Mouse (Mus musculus): ENCODE measurements at regions not wholly inside any gene's neighbourhood (a gene's known extent, or its start where the extent isn't known, plus 50 kb on each side); places are given as distances from the start of the nearest gene placed in this dataset.

DNA sequence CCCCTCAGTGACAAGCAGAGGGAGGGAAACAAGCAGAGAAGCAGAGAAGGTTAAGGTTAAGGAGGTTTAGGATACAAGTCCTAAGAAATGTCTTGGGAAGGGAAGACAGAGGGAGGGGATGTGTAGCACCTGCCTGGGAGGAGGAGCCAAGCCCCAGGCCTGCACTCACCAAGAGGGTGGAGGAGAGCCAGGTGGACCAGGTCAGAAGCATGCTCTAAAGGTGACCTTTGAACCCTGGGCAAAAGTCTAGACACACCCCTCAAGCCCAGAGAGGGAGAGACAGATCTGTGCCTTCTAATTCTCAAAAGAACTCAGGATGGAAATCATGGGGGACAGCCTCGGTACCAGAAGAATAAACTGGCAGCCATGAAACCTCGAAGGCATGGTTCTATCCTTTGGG lies 54.4 kb upstream of the Calm2 start:
- DNase-seq (ENCODE audit: low spot score in 2 of 2), result no peak

DNA sequence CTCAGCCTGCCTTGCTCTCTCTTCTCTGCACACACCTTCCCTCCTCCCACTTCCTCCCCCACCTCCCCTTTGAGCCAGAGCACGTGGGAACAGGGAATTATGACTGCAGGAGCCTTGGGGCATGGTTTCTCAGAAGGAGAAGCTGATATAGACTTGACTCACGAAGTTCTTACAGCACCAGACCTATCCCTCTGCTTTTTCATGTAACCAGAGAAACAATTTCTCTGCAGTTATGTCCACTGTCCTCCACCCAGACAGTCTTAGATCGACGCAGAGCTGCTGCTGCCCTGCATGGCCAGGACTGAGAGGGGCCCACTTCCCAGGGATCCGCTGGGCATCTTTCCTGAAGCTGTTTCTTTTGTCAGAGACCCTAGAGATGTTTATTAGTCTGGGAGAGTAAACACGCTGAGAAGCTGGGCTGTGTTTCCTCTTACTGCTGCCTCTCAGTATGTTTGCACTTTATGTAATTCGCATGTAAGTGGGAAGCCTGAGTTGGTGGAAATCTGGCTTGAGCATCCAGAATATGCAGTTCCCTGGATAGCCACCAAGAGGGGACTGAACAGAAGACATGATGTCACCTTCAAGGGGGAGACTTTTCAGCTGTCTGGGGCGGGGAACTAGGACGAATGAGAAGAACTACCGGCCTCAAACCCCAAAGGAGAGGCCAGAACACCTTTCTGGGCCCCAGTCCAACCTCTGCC lies 55.1 kb upstream of the Calm2 start:
- no peak for DNase-seq (ENCODE audit: low spot score in 2 of 2)

DNA sequence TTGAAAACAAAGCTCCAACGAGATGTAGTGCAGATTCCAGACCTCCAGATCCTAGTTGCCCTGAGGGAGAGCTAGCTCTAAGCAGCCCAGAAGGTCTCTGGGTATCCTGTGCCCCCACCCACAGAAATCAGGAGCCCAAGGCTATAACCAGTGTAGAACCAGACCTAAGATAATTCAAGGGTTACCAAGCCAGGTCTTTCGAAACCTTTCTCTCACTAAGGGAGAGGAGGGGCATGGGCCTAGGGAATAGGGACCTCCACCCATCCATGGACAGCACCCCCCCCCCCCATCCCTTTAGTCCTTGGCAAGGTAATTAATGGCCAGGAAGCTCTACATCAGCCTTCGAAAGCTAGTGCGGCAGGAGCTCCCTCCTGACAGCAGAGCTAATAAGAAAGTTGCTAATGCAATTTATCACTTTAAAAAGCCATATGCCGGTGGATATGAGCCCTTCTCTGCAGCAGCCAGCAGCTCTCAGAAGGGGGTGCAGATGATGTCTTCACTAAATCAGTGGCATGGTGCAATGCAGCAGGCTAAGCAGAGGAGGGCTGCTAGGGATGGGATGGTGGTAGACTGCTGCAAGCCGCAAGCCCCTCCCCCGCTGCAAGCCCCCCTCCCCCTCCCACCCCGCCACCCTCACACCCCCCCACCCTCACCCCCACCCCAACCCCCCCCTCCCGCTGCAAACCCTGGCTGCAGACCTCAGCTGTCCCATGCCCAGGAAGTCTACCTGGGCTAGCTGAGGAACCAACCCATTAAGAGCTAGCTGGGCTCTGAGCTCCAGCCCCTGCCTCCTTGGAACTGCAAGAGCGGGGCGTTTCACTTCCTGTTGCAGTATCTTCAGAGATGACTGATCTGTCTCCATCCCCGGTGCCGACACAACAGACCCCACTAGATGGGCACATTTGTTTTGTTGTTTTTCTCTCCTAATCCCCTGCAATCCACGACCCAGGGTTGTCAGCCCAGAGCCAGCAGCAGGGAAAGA lies 55.9 kb upstream of the Calm2 start:
- DNase-seq (ENCODE audit: low spot score in 2 of 2), result peak in 1 of 2 experiments; percentile 30

DNA sequence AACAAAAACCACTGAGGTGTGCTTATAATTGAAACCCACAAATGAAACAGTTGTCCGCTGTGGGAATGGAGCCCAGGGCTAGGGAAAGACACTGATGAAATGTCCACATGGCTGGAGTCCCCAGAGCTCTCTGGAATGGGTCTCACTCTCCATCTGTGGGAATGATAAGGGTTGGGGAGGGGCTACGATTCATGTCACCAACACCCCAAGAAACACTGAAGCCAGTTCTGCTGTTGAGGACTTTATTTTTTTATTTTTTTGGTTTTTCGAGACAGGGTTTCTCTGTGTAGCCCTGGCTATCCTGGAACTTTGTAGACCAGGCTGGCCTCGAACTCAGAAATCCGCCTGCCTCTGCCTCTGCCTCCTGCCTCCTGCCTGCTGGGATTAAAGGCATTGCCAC lies 56.8 kb upstream of the Calm2 start:
- no peak for DNase-seq (ENCODE audit: low spot score in 2 of 2)

DNA sequence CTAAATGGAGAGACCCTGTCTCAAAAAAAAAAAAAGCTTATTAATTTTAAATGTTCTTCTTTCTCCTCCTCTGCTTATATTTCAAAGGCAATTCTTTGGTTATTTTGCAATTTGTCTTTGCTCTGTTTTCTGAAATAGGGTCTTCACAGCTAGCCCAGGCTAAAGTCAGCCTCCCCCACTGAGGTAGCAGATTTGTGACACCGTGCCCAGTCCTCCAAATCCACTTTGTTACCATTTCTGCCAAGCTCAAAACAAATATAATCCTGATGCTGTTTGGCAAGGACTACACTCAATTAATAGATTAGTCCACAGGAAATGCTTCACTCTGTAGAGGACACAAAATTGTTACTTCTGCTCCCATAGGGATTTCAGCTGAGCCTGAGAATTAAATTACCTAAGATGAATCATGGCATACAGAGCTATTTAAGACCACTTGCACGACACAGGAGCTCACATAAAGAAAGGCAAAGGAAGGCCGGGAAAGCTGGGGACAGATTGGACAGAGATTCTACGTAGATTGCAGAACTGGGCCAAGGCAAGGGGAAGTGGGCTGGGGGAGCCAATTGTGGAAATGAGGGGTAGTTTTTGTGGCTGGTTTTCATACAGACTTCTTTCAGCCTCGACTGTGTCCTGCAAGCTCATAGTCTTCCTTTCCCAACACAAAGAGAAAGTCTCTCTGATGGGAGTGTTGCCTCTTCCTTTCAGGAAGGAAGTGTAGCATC lies 58.4 kb upstream of the Calm2 start:
- DNase-seq (ENCODE audit: low spot score in 2 of 2), result no peak

DNA sequence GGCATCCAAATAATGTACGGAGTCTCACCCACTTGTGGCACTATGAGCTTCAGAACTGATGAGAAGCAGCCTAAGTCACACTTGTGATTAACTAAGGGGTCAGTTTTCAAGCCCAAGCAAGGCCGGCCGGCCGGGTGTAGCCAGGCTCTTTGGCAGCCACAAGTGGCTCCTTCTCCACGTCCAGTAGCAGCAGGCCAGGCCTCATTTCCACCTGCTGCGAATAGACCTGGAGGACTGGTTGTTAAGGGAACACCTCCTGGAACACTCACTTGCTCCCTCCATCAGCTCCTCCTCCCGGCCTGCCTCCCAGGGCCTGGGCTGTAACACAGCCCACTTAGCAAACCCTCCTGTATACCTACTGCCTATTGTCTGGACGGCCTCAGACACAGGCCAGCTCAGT lies 61.1 kb upstream of the Calm2 start:
- no peak for DNase-seq (ENCODE audit: low spot score in 2 of 2)

DNA sequence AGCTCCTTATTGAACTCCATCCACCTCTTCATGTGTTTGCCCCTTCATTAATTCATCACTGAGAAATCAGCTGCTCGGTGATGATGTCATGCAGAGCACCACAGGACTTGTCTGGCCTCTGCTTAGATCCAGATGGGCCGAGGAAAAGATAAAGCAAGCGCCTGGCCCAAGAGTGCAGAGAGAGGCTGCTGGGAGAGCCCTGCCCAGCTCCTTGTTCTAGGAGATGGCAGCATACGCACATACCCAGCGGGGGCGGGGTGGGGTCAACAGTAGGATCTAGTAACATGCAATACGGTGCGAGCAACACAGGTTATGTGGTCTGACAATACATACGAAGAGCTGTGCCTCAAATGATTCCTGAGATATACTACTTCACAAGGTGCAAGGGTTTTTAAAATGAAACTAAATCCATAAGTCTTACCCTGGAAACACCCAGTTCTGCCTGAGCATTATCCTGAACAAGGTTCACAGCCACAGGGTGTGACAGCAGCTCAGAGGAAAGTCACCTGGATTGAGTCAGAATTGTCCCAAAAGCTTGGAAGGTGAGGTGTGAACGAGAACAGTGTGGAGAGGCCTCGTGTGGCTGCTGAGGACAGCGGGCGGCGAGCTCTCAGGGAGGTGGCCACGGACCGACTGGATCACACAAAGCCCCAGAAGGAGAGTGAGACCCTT lies 62.0 kb upstream of the Calm2 start:
- DNase-seq (ENCODE audit: low spot score in 2 of 2), result no peak

GRCm38 (mm10) chr17:87512000-87512611 lies 65.4 kb upstream of the Calm2 start:
- no peak for DNase-seq (ENCODE audit: low spot score in 2 of 2)

GRCm38 (mm10) chr17:87513822-87514221 lies 67.1 kb upstream of the Calm2 start:
- peak in 1 of 2 experiments; percentile 38 for DNase-seq (ENCODE audit: low spot score in 2 of 2)

- no peak for DNase-seq (ENCODE audit: low spot score in 2 of 2)
Observed at GRCm38 (mm10) chr17:87514366-87515126, 67.8 kb upstream of the Calm2 start.

GRCm38 (mm10) chr17:87517258-87517657 lies 70.5 kb upstream of the Calm2 start:
- DNase-seq (ENCODE audit: low spot score in 2 of 2), result no peak

- DNase-seq (ENCODE audit: low spot score in 2 of 2), result no peak
Observed at GRCm38 (mm10) chr17:87519454-87519853, 72.7 kb upstream of the Calm2 start.

DNA sequence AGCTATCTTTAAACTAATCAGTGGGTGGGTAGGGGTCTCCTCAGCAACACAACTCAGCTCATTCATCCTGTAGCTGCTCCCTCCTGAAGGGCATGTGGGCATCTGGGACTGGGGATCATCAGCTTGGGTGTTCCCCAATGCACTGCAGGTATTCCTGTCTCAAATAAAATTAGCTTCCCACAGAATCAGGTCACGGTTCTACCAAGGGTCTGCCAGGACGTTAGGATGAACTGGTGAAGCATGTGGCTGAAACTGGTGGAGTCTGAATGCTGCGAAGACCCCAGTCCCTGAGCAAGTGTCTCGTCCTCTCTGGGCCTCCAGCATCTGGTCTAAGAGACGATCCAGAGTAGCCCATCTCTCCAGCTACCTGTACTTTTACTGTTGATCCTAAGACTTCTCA lies 74.1 kb upstream of the Calm2 start:
- no peak for DNase-seq (ENCODE audit: low spot score in 2 of 2)

- no peak for DNase-seq (ENCODE audit: low spot score in 2 of 2)
Observed at GRCm38 (mm10) chr17:87521622-87522151, 75.0 kb upstream of the Calm2 start.

- no peak for DNase-seq (ENCODE audit: low spot score in 2 of 2)
Observed at GRCm38 (mm10) chr17:87522500-87523091, 75.9 kb upstream of the Calm2 start.

DNA sequence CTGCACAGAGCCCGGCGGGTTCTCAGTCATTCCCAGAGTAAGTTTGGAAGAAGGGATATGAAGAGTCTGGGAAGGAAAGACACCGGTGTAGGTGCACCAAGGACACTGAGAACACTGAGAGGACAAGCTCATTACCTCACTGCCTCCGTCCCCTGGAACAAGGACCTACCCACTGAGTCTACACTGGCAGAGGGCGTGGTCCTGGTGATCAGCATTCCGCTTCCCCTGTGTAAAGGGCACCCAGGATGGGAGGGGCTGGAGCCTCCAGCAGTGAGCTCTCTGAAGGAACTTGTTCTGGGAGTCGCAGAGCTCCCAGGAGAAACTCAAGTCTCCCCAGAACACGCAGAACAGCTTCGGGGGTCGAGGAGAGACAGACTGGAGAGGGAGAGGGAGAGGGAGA lies 76.9 kb upstream of the Calm2 start:
- DNase-seq (ENCODE audit: low spot score in 2 of 2), result no peak

DNA sequence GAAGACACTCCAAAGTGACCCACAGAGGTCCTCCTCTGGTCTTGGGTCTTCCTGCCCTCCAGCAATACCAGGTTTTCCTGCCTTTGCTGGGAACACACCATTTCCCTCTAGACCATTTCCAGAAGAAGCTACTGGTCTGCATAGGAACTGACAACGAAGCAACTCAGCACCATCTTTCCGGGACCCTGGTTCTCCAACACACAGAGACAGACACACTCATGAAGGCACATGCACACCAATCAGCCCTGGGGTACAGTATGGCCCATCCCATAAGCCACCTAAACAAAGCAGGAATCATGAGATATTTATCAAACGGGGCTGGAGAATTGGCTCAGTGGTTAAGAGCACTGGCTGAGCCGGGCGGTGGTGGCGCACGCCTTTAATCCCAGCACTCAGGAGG lies 80.4 kb upstream of the Calm2 start:
- no peak for DNase-seq (ENCODE audit: low spot score in 2 of 2)

GRCm38 (mm10) chr17:87530162-87530817 lies 83.6 kb upstream of the Calm2 start:
- peak; percentile 60 to 82 for DNase-seq (ENCODE audit: low spot score in 2 of 2)

DNA sequence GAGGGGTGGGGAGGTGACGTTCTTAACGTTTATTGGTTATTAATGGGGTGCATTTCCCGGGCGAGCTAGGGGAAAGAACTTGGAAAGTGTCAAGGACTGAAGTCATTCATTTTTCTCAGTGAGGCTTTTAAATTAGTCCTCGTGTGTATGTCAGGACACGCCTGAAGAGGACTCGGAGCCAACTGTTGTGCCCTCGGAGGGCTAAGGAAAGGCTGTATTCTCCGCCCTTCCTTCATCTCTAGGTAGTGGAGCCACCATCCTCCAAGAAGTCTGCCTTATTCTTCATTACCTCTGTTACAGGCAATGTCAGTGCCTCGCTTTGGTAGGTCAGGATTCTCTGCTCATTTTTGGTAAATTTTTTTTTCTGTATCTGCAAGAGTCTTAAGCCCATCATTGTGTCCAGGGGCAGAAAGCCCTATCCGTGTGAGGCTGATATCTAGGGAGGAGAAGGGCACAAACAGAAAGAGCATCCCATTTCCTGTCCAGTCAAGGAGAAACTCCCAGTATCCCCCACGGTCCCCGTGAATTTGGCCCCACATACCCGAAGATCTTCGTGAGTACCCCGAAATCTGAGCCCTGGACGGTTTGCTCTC lies 84.2 kb upstream of the Calm2 start:
- no peak for DNase-seq (ENCODE audit: low spot score in 2 of 2)

Data from spleen, postnatal 10 days (tissue).